Mouse (Mus musculus) hematopoietic stem cell, adult 5-6 weeks (primary cell): ENCODE results near the gene Nppb. TPM values are rescaled to one million over a fixed set of nuclear protein-coding genes. Genes with fewer than 3 reads are reported as not detected.
A peak's percentile ranks its signal among the peaks of the same experiment; 100 is the strongest.

Source experiments
- ATAC-seq, 2 experiments: fragments of 125-278 bp in 1 of 2; replicated peaks in 1 of 2; 2 replicates each; pipeline ENCODE4 v1.8.0; 2016 to 2017; ENCODE audit warnings: inconsistent platforms in 2 of 2, mild to moderate bottlenecking in 2 of 2, moderate number of reproducible peaks in 2 of 2, low read depth in 1 of 2, moderate TSS enrichment in 1 of 2; ENCODE audit not compliant: low FRiP score in 2 of 2, poor library complexity in 2 of 2, severe bottlenecking in 2 of 2, insufficient read depth in 1 of 2, low TSS enrichment in 1 of 2
- total RNA-seq: library from RNA; stranded (forward); fragments of 172-1452, 232-1000 nt; gene quantifications from 2 replicates; pipeline ENCODE4 v1.2.3, GENCODE M21; 2017

Nppb gene
- total RNA-seq, 1 experiment from 2014 or later, result not detected

DNA sequence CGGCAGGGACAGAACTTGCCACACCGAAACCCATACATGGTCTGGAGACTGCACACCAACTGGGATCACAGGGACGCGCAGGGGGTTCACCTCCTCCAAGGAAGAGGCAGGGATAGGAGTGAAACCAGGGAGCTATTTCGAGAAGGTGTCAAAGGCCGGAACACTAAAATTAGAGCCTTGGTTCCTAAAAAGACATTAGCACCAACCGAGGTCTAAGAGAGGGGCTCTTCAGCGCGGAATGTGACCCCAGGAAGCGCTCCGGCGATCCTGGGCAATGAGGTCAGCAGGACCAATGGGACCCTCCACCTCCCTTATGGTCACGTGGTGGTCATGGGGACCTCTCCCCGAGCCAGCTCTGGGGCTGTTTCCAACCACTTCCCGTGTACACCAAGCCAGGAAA is 22.0 kb upstream of the Nppb start:
- ATAC-seq, result no peak

- no peak for ATAC-seq
Measured at GRCm38 (mm10) chr4:147965712-147966111, 19.9 kb upstream of the Nppb start.

DNA sequence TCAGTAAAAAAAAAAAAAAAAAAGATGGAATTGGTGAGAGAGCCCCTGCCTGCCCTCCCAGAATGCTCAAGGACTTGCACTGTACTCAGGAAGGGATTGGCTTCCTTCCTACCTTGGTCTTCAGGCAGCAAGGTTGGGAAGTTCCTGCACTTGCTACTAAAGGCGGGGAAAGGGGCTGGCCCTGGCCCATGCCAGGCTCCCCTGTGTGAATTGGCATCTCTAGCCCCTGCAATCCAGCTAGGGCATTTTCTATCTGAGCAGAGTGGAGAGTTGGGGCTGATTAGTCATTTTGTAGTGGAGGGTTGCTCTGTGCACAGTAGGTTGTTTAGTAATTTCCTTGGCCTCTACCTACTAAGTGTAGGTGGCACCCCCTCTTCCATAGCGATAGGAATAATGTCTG is 16.8 kb upstream of the Nppb start:
- ATAC-seq, result no peak

DNA sequence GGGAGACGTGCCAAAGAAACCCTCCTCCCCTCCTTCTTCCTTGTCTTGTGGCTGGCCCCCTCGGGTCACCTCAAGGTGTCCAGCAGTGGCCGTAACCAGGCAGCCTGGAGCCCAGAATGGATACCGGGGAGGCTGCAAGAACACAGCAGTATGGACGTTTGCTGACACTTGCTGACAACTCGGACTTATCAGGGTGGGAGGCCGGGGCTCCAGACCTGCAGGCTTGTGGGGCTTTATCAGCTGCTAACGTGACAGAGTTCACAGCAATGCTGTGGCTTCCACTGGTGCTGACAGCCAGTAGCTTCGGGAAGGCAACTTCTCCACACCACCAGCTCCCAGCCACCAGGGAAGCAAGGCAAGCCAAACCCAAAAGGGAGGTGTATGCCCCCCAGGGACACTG is 16.3 kb upstream of the Nppb start:
- ATAC-seq, result no peak

DNA sequence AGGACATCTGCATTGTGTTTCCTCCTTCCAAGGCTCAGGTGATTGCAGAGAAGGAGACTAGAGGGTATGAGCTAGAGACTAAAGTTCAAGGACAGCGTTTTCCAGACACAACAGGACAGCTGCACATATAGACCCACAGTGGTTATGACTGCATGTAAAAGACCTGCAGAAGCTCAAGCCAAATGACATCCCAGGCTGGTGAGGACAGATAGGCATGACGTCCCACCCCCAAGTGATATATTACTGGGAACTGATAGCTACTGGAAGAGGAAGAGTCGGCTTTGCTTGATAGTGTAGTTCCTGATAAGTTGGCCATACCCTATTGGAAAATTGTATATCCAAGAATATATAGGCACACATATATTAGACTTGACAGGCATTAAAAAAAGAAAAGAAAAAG is 9.4 kb upstream of the Nppb start:
- ATAC-seq, result no peak

DNA sequence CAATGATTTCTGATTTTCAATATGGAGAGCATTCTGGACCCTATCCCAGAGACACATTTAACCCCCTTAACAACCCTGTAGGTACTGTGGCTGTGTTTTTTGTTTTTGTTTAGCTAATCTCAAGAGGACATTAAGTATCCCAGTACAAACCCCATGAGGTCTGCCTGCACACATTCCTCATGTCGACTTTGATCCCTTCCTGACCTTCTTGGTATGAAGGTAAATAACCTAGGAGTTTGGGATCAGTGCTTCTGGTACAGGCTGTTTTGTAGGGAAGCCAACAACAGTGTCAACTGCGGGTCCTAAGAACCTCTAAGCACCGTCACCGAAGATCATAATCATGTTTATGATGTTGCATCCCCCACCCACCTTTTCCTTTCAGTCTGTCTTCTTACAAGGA is 7.9 kb upstream of the Nppb start:
- no peak for ATAC-seq

- no peak for ATAC-seq
Measured at GRCm38 (mm10) chr4:147978391-147978790, 7.2 kb upstream of the Nppb start.

GRCm38 (mm10) chr4:147979441-147979860 is 6.1 kb upstream of the Nppb start:
- no peak for ATAC-seq

DNA sequence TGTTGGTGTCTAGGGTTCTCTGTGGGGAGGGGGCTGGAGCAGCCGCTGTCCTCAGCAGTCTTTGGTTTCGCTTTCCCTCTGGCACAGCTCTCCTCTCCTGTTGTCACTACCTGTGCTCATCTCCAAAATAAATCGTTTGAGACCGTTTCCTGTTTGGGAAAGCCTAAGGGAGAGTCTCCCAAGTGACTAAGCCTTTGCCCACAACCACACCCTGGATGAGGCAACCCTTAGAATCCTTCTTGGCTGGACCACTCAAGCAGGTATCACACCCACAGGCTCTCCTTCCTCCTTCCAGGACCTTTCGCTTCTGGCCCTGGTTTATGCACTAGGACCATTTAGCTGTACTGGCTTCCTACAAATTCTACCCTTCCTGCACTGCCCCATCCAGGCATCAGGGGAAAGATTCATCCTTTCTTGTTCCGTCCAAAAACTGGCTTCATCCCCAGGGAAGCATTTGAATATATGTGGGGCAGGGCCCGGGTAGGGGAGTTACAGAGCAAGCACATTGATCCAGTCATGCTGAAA is 8.0 kb downstream of the Nppb start:
- 0 out of 4 replicates have a peak, but pooled peaks of 1 of the 2 experiments have one; percentile 4 for ATAC-seq

GRCm38 (mm10) chr4:147995311-147995710 is 9.7 kb downstream of the Nppb start:
- no peak for ATAC-seq

- no peak for ATAC-seq
Measured at GRCm38 (mm10) chr4:148000202-148000772, 14.7 kb downstream of the Nppb start, which contains the start of gene Nppa. Nppa (plus strand) TSS chr4:148000722.

DNA sequence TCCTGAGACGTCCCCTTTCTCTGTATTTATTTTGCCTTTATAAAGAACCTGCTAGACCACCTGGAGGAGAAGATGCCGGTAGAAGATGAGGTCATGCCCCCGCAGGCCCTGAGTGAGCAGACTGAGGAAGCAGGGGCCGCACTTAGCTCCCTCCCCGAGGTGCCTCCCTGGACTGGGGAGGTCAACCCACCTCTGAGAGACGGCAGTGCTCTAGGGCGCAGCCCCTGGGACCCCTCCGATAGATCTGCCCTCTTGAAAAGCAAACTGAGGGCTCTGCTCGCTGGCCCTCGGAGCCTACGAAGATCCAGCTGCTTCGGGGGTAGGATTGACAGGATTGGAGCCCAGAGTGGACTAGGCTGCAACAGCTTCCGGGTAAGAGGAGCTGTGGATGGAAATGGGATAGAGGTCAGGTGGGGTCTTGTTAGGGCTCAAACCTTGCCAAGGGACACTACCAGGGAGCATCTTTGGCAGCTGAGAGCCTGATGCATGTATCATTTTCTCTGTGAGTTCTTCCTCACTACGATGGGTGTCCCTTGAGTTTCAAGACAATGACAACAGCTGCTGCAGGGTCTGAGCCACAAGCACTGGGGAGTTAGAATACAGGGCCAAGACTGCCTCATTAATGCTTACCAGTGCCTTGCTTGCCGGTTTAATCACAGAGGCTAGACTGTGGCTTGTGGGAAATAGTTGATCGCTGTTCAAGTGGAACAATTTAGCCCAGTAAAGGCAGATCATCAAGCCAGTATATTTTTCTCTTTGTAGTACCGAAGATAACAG is 15.6 kb downstream of the Nppb start:
- ATAC-seq, result no peak

DNA sequence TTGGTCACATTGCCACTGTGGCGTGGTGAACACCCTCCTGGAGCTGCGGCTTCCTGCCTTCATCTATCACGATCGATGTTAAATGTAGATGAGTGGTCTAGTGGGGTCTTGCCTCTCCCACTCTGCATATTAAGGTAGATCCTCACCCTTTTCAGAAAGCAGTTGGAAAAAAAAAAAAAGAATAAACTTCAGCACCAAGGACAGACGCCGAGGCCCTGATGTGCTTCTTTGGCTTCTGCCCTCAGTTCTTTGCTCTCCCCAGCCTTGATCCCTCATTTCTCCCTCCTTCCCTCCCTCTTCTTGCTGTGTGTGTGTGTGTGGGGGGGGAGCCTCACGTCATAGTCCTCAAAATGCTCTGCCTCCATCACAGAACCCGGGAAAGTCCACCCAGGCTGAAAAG is 16.3 kb downstream of the Nppb start:
- no peak for ATAC-seq

- ATAC-seq, result no peak
Measured at GRCm38 (mm10) chr4:148004361-148004760, 18.8 kb downstream of the Nppb start.

- ATAC-seq, result no peak; a peak in 1 of 4 replicates
Measured at GRCm38 (mm10) chr4:148008412-148008811, 22.8 kb downstream of the Nppb start.

DNA sequence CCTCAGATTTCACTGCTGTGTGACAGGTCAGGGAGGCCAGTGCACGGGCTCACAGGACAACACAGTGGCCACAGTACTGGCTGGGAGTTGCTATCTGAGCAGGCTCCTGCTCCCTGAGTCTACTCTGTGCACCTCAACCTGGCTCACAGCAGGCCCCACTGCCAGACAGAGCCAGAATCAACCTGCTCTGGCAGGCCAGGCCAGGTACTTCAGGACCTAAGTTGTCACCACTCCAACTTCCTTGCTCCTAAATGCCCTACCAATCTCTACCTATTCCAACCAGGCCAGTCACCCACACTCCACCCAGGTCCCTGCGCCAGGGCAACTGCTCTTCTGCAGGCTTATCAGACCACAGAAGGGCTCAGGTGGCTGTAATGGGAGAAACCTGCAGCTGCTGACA is 24.1 kb downstream of the Nppb start:
- no peak for ATAC-seq

GRCm38 (mm10) chr4:148011332-148011731 is 25.7 kb downstream of the Nppb start:
- no peak for ATAC-seq

DNA sequence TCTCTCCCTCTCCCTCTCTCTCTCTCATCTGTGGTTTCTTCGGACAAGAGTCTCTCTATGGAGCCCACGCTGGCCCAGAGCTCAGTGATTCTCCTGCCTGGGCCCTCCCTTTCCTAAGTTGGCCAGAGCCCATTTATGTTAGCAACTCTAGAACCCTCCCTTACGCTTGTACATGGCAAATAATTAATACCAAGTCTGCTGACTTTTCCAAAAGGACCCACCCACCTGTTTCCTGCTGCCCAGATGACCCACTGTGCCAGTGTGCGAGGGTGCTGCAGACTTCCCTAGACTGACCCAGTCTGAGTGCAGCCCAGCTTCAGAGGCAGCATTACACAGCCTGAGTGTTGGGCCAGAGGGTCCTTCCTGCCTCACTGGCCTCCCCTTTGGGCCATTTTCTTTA is 26.6 kb downstream of the Nppb start:
- ATAC-seq, result no peak

- ATAC-seq, result no peak
Measured at GRCm38 (mm10) chr4:148015418-148015817, 29.8 kb downstream of the Nppb start.
